Comparison of ENCODE assay signal across 12 mouse cellular contexts in the genomic region with DNA sequence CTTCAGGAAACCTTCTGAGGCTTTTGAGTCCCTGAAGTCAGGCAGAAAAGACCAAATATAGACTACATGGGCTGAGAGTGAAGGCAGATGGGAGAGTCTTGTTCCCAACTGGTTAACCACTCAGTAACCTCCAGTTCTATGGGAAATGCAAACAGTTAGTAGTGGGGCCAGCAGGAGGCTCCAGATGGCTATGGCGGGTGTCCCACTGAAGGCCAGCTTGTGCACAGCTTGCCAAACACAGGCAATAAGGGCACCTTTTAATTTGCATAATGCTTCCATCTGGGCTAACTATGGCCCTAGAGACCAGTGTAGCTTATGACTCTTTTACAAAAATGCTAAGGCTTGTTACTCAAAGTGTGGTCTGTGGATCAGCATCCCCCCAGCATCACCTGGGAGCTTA.
DNase-seq lines count a peak whose midpoint lies in the region; ATAC-seq and TF ChIP-seq lines count a peak whose summit lies in the region.
"Had no signal": no experiment of that assay in that cellular context is flagged by ENCODE, and none has a peak within 500 bp of the region (broad histone marks: within the 10 kb centered on the region; RNA-seq: fewer than 3 reads in every experiment).

No protein-coding gene starts in this region.

- H3K27me3 ChIP-seq in heart, adult 2 months (ENCODE audit: control insufficient read depth, insufficient read depth, low read length): no peaks in the 10 kb centered on the region
- no peaks in the 10 kb centered on the region for H3K27me3 ChIP-seq in hindbrain, embryonic 14.5 days (ENCODE audit: control insufficient read depth, insufficient read depth, low read length)
- H3K27me3 ChIP-seq: heart, embryonic 15.5 days; liver, embryonic 13.5 days had no signal

- no peak for DNase-seq in heart, adult 2 months
- DNase-seq in heart, postnatal 25 days (ENCODE audit: low spot score): no peak
- peak; percentile 81 to 90 for DNase-seq in right cerebral cortex, postnatal 10 days (ENCODE audit: low spot score in 2 of 2)
- DNase-seq in right cerebral cortex, postnatal 36 days (ENCODE audit: low spot score in 2 of 2): no peak
- DNase-seq in hindbrain, embryonic 14.5 days (ENCODE audit: low spot score): no peak
- peak; percentile 41 for DNase-seq in retina, postnatal 1 day
- no peak for DNase-seq in gastrocnemius, postnatal 4 days (ENCODE audit: low spot score in 2 of 2)
- DNase-seq in lung, adult 18-20 months: no peak
- DNase-seq: kidney, postnatal 14 days; liver, embryonic 13.5 days had no signal

- WGBS in heart, adult 2 months: 83% methylated on average over 1 of the region's 1 CpGs
- 33% methylated on average over 1 of the region's 1 CpGs for WGBS in hindbrain, embryonic 14.5 days

- no peaks in the 10 kb centered on the region for H3K9me3 ChIP-seq in hindbrain, embryonic 14.5 days (ENCODE audit: control insufficient read depth, low read length)
- H3K9me3 ChIP-seq: heart, embryonic 15.5 days; liver, embryonic 13.5 days; midbrain, embryonic 10.5 days had no signal

- intact Hi-C loops in heart, adult 2 months (cut with DNase I): loop anchor here (5.0 kb wide), 1 partner anchor 106 kb away; no protein-coding TSS in a partner anchor
- intact Hi-C loops in heart, postnatal 25 days (cut with DNase I): no loop called here

- peak; percentile 47; the same call in 1 of the 2 replicates for ATAC-seq in hindbrain, embryonic 14.5 days (ENCODE audit: low FRiP score)

- no peak overlapping the region for H3K4me3 ChIP-seq in heart, adult 2 months
- H3K4me3 ChIP-seq in hindbrain, embryonic 14.5 days (replicated peaks; ENCODE audit: low read length): no peak overlapping the region
- H3K4me3 ChIP-seq: heart, embryonic 15.5 days; liver, embryonic 13.5 days; midbrain, embryonic 10.5 days had no signal

- no peak for TF ChIP-seq POLR2A in heart, adult 2 months (IDR thresholded peaks at IDR 0.05; ENCODE audit: insufficient read depth, low read depth, low read length)

- no peak overlapping the region for H3K27ac ChIP-seq in heart, adult 2 months
- H3K27ac ChIP-seq in hindbrain, embryonic 14.5 days: no peak overlapping the region
- H3K27ac ChIP-seq: heart, embryonic 15.5 days; liver, embryonic 13.5 days; midbrain, embryonic 10.5 days had no signal

- TF ChIP-seq EP300 in heart, adult 2 months (IDR thresholded peaks at IDR 0.05; ENCODE audit: insufficient read depth, low read depth, low read length): no peak

- peak; percentile 9; the same call in 1 of the 2 replicates for TF ChIP-seq CTCF in heart, adult 2 months (IDR thresholded peaks at IDR 0.05)

- peaks cover 4% of the 10 kb centered on the region for H3K4me1 ChIP-seq in heart, adult 2 months (ENCODE audit: control insufficient read depth, insufficient read depth, low read length)
- H3K4me1 ChIP-seq in hindbrain, embryonic 14.5 days (replicated peaks; ENCODE audit: control insufficient read depth, insufficient read depth, low read length): 0 out of 2 replicates have a peak, but pooled peaks cover 3% of the 10 kb centered on the region

- no peaks in the 10 kb centered on the region for H3K79me2 ChIP-seq in heart, adult 2 months (replicated peaks; ENCODE audit: control insufficient read depth, insufficient read depth, low read length)

- H3K36me3 ChIP-seq in heart, adult 2 months (ENCODE audit: control insufficient read depth, insufficient read depth, low read length): no peaks in the 10 kb centered on the region
- H3K36me3 ChIP-seq in hindbrain, embryonic 14.5 days (replicated peaks; ENCODE audit: control insufficient read depth, insufficient read depth): no peaks in the 10 kb centered on the region
- H3K36me3 ChIP-seq: heart, embryonic 15.5 days; liver, embryonic 13.5 days; midbrain, embryonic 10.5 days had no signal

- no peak overlapping the region for H3K4me2 ChIP-seq in hindbrain, embryonic 14.5 days (replicated peaks)
- H3K4me2 ChIP-seq: heart, embryonic 15.5 days; liver, embryonic 13.5 days had no signal

- H3K9ac ChIP-seq in heart, adult 2 months (ENCODE audit: low read depth, low read length): no peak overlapping the region
- no peak overlapping the region for H3K9ac ChIP-seq in hindbrain, embryonic 14.5 days
- H3K9ac ChIP-seq: heart, embryonic 15.5 days; liver, embryonic 13.5 days had no signal

Comparison
In these comparisons a context has a peak if more than half of its experiments do, and no peak if none do; other contexts are left out.
1. DNase-seq: peak in right cerebral cortex, postnatal 10 days (2 of 2) and retina, postnatal 1 day (single experiment); none in heart, adult 2 months (0 of 2), heart, postnatal 25 days (single experiment), right cerebral cortex, postnatal 36 days (0 of 2), hindbrain, embryonic 14.5 days (single experiment), gastrocnemius, postnatal 4 days (0 of 2) and lung, adult 18-20 months (0 of 2).